Mouse (Mus musculus) small intestine, adult 2 months (tissue): Measurements from ENCODE around the gene Tle3. TPM values are rescaled to one million over a fixed set of nuclear protein-coding genes. Genes with fewer than 3 reads are reported as not detected.
A peak's percentile ranks its signal among the peaks of the same experiment; 100 is the strongest.

Experiments used
- H3K27ac ChIP-seq: fragments of 200-500 bp; 2 replicates; pipeline ENCODE4 v1.5.1; 2012; ENCODE audit warnings: low read depth, low read length, control low read depth, inconsistent platforms; ENCODE audit not compliant: insufficient read depth
- H3K27me3 ChIP-seq: fragments of 200-500 bp; 2 replicates; pipeline ENCODE4 v1.6.1; 2012; ENCODE audit warnings: mild to moderate bottlenecking, moderate library complexity, low read length, inconsistent platforms; ENCODE audit not compliant: control insufficient read depth, insufficient read depth
- H3K36me3 ChIP-seq: fragments of 200-500 bp; 2 replicates; pipeline ENCODE4 v1.6.1; 2012; ENCODE audit warnings: mild to moderate bottlenecking, low read length, control low read depth, inconsistent platforms; ENCODE audit not compliant: control insufficient read depth, insufficient read depth
- H3K4me1 ChIP-seq: fragments of 200-500 bp; 2 replicates; pipeline ENCODE4 v1.6.1; 2012; ENCODE audit warnings: low read length, inconsistent platforms, mixed read lengths; ENCODE audit not compliant: control insufficient read depth, insufficient read depth, insufficient read length
- H3K4me3 ChIP-seq: fragments of 200-500 bp; 2 replicates; pipeline ENCODE4 v1.5.1; 2012; ENCODE audit warnings: low read depth, mild to moderate bottlenecking, control low read depth, inconsistent platforms, low read length, moderate library complexity
- CTCF ChIP-seq: fragments of 200-500 bp; IDR thresholded peaks from 2 replicates; pipeline ENCODE4 v1.5.1; 2012; ENCODE audit warnings: low read depth, mild to moderate bottlenecking, control low read depth, inconsistent platforms, low read length, moderate library complexity, mixed read lengths; ENCODE audit not compliant: insufficient replicate concordance, insufficient read length; ENCODE audit errors: extremely low read depth
- POLR2A ChIP-seq: fragments of 200-500 bp; IDR thresholded peaks from 2 replicates; pipeline ENCODE4 v1.6.1; 2012; ENCODE audit warnings: low read depth, mild to moderate bottlenecking, control low read depth, inconsistent platforms, low read length, moderate library complexity
- WGBS: fragments of 180-500 bp; shearing (Covaris S2); methylation state at CpG from one replicate; pipeline ENCODE4 v1.1.7; 2018; 5-methylcytosine and 5-hydroxymethylcytosine counted together
- polyA plus RNA-seq: library from polyadenylated mRNA; depleted of rRNA; stranded (reverse); fragments of >200 nt; gene quantifications from 2 replicates; pipeline ENCODE4 v1.2.3, GENCODE M21; 2012

The Tle3 gene
- polyA plus RNA-seq, 1 experiment, result 136 TPM

DNA sequence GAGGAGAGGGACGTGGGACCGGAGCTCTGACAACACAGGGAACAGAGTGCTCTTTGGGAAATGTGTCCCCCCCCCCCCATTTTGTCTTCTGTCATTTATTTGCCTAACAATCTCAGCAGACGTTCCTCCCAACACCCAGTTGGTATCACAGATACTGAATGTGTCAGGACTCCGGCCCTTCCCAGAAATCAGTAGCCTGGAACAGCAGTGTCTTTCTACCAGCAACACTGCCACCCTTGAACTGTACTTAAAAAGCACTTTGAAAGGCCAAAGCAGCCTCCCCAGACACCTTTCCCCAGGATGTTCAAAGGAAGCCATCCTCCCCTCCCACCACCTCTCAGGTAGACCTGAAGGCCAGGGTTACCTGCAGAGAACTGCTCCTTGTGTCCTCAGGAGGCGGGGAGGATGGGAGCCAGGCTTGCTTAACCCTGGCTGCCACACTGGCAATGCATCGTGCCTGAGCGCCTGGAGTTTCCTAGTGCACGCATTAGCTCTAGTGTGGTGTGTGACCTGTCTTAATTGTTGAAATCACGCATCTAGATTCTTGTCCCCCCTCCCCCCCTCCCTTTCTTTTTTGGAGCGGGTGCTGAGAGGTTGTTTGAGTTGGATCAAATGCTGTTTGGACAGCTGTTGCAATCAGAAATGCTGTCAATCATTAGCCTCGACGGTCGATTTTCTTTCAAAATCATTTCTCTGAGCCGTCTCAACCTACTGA lies 16.7 kb downstream of the Tle3 start:
- Histone ChIP-seq H3K4me3 (no peak overlapping the region), H3K36me3 (peaks cover 30% of the 10 kb centered on the region), H3K27me3 (no peaks in the 10 kb centered on the region), H3K4me1 (peaks cover 39% of the 10 kb centered on the region), H3K27ac (no peak overlapping the region)
- TF ChIP-seq CTCF (no peak), POLR2A (no peak)
- WGBS, result 38% methylated on average over 14 of the region's 14 CpGs

DNA sequence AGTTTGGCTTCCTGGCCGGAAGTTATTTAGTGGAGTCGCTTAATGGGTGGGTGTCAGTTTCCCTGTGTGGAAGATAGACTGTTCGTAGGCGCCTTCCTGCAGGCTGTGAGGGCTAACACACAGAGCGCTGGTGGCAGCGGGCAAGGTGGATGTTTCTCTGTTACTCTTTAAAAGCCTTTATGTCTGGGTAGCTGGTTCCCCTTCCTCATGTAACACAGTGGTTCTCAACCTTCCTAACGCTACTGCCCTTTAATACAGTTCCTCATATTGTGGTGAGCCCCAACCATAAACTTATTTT lies 17.2 kb downstream of the Tle3 start:
- Histone ChIP-seq H3K36me3 (peaks cover 31% of the 10 kb centered on the region), H3K27me3 (no peaks in the 10 kb centered on the region), H3K4me3 (no peak overlapping the region), H3K4me1 (peaks cover 37% of the 10 kb centered on the region), H3K27ac (no peak overlapping the region)
- TF ChIP-seq POLR2A (no peak), CTCF (no peak)
- 18% methylated on average over 7 of the region's 7 CpGs for WGBS

DNA sequence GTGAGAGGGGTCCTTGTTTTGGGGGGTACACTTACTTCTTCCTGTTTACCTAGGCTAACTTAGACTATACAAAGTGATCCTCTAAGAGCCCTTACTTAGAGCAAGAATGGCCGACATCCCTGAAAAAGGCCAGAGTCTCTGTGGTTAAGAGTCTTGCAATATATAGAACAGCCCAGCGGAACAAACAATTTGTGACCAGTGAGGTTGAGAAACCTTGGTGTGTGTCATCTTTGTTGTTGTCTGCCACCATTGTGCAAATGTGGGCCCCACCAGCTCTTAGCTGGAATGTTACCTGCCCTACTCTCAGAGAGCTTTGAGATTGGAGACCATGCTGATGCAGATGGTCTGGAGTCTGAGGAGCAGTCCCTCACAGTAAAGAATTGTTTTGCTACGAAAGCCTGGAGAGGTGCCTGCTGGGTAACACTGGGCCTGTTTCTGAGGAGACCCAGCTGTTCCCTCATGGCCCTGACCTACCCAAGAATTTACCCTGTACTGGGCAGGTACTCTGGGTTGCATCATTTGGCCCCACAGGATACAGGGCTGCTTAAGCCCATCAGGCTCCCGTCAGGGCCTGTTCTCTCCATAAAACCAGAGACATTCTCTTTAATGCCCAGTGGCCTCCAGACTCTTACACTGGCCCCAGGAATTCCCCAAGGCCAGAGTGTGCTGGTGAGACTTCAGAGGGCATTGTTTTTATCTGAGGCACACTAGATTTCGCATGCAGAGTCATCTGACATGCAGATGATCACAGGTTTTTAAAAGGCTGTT lies 19.6 kb downstream of the Tle3 start:
- H3K4me1 ChIP-seq, result peaks cover 38% of the 10 kb centered on the region
- TF ChIP-seq POLR2A, result no peak
- TF ChIP-seq CTCF, result no peak
- H3K4me3 ChIP-seq, result no peak overlapping the region
- 68% methylated on average over 5 of the region's 5 CpGs for WGBS
- no peaks in the 10 kb centered on the region for H3K27me3 ChIP-seq
- H3K27ac ChIP-seq, result peak overlapping the region; percentile 40
- peaks cover 45% of the 10 kb centered on the region for H3K36me3 ChIP-seq

DNA sequence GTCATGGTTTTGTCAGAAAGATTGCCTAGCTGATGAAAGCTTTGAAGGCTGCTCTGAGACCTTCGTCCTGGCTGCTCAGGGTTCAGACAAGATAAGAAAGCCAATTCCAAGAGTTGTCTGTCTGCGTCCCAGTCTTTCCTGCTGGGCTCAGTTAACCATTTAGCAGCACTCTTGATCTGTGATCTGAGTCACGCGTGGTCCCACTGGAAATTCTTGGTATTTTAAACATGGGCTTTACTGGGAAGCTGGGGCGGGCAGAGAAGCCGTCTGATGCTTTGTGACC lies 20.1 kb downstream of the Tle3 start:
- Histone ChIP-seq H3K27ac (no peak overlapping the region), H3K27me3 (no peaks in the 10 kb centered on the region), H3K4me1 (peaks cover 38% of the 10 kb centered on the region), H3K36me3 (peaks cover 41% of the 10 kb centered on the region), H3K4me3 (no peak overlapping the region)
- WGBS, result 63% methylated on average over 6 of the region's 6 CpGs
- TF ChIP-seq POLR2A, result no peak
- TF ChIP-seq CTCF, result no peak

DNA sequence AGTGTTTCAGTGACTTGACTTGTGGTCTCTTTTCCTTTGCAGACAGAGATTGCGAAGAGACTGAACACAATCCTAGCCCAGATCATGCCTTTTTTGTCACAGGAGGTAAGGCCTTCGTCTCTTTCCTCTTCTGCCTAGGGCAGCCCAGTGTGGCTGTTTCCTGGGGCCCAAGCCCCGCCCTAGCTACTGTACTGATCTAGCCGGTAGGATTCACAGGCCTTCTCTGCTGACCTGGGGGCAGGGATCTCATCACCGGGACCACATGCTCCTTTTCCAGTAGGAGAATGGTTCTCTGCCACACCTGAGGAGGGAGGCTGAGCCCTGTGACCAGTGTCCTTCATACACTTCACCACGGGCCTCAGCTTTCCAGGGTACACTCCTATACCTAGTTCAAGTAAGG lies 21.0 kb downstream of the Tle3 start:
- Histone ChIP-seq H3K36me3 (peaks cover 39% of the 10 kb centered on the region), H3K4me3 (no peak overlapping the region), H3K27me3 (no peaks in the 10 kb centered on the region), H3K4me1 (peaks cover 36% of the 10 kb centered on the region), H3K27ac (no peak overlapping the region)
- 66% methylated on average over 6 of the region's 6 CpGs for WGBS
- TF ChIP-seq CTCF (no peak), POLR2A (no peak)

DNA sequence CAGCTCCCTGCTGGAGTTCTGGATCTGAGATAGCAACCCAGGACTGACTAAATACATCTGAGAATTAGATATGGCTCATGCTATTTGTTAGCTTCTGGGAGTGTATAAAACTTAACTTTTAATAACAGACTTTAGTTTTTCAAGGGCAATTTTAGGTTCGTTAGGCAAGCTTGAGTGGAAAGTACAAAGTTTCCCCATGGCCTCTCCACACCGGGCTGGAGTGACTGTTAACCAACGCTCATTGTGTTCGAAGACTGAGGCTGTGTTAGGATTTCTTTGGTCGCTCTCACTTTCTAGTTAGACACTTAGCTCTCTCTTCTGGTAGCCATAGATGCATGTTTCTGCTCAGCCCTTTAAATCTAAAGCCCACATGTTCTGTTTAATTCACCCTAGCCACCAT lies 21.7 kb downstream of the Tle3 start:
- Histone ChIP-seq H3K4me3 (no peak overlapping the region), H3K27me3 (no peaks in the 10 kb centered on the region), H3K36me3 (peaks cover 43% of the 10 kb centered on the region), H3K27ac (no peak overlapping the region), H3K4me1 (peaks cover 30% of the 10 kb centered on the region)
- WGBS, result 94% methylated on average over 5 of the region's 5 CpGs
- TF ChIP-seq POLR2A, result no peak
- no peak for TF ChIP-seq CTCF

DNA sequence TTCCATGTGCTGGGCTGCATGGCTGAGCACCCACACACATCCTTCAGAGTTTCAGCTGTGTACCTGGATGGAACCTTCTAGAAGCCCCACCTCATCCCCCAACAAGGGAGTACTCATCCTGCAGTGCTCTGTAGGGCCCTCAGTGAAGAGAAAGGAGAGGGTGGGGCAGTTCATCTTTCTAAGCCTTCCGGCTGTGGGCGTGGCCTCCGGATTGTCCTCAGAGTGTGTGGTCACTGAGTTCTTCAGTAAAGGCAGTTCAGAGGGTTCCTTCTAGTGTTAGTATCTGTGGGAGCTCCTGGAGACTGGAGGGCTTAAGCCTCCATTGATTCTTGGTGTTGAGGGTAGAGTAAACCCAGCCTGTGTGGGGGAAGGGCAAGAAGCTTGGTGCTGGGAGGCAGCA lies 22.9 kb downstream of the Tle3 start:
- no peak overlapping the region for H3K4me3 ChIP-seq
- WGBS, result 84% methylated on average over 3 of the region's 3 CpGs
- H3K27me3 ChIP-seq, result no peaks in the 10 kb centered on the region
- peaks cover 52% of the 10 kb centered on the region for H3K36me3 ChIP-seq
- H3K27ac ChIP-seq, result no peak overlapping the region
- H3K4me1 ChIP-seq, result peaks cover 23% of the 10 kb centered on the region; the same call in 1 of the 2 replicates
- TF ChIP-seq POLR2A, result no peak
- TF ChIP-seq CTCF, result no peak
